Mouse (Mus musculus) ES-E14 (cell line): ENCODE data around the gene D3Ertd254e.

Source experiments
- CHD2 ChIP-seq: IDR thresholded peaks from 2 replicates; pipeline ENCODE4 v1.6.1; 2014; ENCODE audit warnings: mild to moderate bottlenecking, low read depth, low read length, inconsistent platforms
- HCFC1 ChIP-seq: IDR thresholded peaks from 2 replicates; pipeline ENCODE4 v1.6.1; 2012; ENCODE audit warnings: low read length, inconsistent platforms, borderline replicate concordance; ENCODE audit not compliant: insufficient read depth
- ZNF384 ChIP-seq: IDR thresholded peaks from 2 replicates; pipeline ENCODE4 v1.6.1; 2012; ENCODE audit warnings: low read depth, low read length, inconsistent platforms

GRCm38 (mm10) chr3:36150934-36151686 is at the start of gene D3Ertd254e:
- TF ChIP-seq CHD2 (no peak), ZNF384 (no peak), HCFC1 (no peak)
